Mouse (Mus musculus) right cerebral cortex, adult 18-20 months (tissue): ENCODE data around the gene Dpf3.

ENCODE experiments used
- DNase-seq: peaks from one replicate; pipeline ENCODE4 v3.0.0; 2022; ENCODE audit warnings: mixed read lengths

Dpf3 gene

DNA sequence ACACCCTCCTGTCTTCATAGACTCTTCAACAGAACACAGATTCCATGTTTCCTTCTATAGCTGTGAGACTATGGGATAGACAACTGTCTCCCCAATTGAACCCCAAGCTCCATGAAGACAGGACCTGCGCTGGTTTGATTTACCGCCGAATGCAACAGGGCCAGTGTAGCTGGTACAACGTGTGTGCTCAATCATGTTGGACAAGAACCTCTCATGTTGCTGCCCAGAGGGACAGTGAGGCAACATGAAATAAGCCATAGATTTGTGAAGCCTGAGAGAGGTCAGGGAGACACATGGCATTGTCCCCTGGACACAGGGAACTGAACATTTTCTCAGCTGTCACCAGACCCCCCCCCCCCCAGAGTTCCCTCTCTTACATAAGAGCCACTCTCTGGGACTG is 21.5 kb downstream of the Dpf3 start:
- DNase-seq: no peak

DNA sequence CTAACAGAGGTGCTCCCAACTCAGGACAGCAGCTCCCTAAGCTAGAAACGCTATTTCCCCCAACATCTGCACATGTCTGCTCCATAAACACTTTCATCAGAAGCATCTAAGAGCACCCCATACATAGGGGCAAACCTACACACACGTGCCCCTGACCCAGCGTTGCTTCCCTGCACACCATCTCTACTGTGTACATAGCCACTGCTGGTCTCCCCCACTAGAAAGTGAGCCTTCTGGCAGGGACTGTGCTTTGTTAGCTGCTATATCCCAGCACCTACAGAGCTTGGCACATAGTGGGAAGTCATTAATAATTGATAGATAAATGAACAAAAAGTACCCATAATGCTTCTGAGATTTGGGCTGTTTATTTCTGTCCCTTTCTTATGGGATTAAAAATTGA is 27.2 kb downstream of the Dpf3 start:
- DNase-seq: no peak

DNA sequence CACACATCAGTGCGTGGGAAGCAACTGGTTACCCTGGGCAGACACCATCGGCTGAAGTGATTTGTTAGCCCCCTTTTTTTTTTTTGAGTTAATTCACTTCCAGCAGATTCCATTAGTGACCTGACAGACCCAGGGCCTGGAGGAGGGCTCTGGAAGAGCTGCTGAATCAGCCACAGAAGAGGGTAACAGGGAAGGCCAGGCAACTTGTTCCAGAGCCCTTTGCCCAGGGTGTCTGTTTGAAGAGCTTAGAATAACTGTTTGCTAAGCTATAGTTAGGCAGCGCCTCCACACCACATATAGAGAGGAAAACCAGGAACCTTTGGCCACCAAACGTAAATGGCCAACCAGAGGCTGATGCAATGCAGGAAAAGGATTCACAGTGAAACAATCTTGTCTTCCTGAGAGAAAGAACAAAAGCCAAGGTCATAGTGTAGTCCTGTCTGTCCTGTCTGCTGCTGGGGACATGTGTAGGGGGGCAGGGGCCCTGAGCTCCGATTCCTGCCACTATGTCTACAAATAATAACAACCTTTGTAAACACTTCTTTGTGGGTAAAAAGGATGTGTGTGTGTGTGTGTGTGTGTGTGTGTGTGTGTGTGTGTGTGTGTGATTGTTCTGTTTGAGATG is 32.7 kb downstream of the Dpf3 start:
- DNase-seq: no peak

DNA sequence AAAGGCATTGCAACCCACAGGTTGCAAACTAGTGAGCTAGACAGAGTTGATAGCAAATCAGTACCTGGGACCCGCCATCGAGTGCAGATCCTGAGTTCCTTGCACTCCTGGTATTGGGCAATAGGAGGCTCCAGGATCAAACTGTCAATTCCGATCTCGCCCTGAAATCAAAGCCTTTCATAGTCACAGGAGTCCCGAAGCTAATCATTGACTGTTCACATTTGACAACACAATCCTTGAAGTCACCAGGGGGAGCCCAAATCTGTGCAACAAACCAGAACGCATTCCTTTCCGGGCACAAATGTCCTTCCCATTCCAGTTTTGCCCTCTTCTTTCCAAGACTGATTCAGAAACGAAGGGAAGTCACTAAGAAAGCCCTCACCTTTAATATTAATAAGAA is 35.7 kb downstream of the Dpf3 start:
- DNase-seq: no peak

DNA sequence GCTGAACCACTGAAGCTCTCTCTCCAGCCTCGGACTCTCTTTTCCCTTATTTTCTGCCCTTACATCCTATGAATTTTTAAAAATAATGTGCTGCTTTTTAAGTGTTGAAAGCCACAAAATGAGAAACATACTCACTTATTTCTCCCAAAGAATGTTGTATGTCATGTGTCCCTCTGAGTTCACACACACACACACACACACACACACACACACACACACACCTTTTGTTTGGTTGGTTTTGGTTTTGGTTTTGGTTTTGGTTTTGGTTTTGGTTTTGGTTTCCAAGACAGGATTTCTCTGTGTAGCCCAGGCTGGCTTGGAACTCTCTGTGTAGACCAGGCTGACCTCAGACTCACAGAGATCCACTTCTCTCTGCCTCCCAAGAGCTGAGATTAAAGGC is 37.0 kb downstream of the Dpf3 start:
- no peak for DNase-seq

DNA sequence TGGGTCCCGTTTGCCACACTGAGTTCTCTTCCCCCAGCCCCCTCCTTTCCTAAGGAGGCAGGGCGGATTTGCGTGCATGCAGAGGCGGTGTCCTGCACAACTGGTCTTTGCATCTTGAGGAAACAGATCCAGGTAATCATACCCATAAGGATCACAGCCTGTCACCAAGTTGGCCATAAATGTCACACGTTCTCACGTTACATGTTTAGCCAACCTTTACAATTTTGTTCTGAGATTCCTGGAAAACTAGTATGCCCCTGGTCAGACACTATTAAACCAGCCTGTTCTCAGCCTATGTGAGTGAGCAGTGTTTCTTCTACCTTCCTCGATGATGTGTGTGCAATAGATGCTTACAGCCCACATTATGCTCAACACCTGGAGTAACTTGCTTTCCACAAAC is 38.3 kb downstream of the Dpf3 start:
- no peak for DNase-seq

DNA sequence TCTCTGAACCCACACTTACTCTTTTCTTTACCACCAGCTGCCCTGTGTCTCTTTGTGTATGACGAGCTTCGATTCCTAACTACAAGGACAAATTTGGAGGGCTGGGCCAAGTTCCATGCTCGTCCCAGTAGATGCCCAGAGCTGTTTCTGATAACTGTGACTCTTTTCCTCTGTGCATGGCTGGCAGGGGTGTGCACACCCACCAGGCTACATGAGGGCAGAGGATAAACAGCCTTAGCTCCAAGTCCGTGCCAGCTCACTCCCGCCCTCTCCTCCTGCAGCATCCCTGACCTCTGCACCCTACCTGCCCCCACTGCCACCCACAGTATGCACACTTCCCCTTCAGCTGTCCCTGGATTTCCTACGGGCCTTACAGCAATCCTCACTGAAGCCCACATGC is 41.9 kb downstream of the Dpf3 start:
- no peak for DNase-seq

DNA sequence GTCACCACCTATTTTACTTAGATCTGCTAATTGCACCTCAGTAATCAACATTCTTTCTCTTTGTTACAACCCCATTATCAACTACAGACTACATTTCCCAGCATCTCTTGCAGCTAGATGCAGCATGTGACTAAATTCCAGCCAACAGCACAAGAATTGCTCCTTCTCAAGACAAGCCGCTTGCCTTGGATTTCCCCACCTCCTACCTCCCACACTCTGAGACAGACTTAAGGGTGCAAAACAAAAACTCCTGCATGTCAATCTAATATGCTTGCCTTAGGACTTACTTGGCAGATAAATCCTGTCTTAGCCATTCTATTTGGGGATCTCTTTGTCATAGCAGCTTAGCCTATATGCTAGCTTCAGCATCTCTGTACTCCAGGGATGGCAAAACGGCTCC is 43.1 kb downstream of the Dpf3 start:
- DNase-seq: peak; percentile 33

DNA sequence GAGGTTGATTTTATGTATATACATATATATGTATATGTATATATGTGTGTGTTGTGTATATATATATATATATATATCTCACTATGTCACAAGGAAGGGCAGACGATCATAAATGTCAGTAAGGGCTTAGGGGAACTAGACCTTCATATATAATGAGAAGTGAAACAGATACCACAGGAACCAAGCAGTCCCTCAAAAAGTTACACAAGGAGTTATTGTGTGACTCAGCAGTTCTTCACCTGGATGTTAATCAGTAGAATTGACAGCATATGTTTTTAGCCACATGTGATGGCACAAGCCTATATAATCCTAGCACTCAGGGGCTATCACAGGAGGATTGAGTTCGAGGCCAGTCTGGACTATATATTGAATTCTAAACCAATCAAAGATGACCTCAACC is 49.5 kb downstream of the Dpf3 start:
- no peak for DNase-seq

DNA sequence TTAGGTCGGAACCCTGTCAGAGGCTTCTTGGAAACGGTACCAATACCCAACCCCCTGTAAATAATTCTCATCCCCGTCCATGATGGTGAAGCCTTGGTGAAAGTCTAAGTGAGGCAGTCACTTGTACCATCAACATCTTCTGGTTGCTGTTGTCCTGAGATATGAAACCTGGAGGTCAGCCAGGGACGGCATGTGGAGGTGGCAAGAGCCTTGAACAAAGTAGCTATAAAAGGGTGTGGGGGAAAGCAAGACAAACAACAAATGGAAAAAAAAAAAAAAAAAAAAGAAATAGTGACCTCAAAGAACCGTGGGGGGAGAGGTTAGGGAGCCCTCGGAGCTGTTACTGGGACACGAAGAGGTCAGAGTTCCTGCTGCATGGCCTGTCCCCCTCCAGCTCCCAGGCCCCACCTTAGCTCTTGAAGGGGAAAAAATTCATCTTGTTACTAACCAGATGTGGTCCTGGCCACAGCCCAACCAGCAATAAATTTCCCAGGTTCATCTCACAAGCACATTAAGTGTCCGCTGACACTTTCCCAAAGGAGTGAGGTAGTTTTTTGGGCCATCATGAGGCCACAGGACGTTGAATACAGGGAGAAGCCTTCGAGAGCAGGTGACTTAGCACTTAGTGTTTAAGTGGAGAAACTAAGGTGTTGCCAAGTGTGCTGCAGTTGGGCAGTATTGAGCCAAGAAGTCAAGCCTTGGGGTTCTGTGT is 53.4 kb downstream of the Dpf3 start:
- no peak for DNase-seq

DNA sequence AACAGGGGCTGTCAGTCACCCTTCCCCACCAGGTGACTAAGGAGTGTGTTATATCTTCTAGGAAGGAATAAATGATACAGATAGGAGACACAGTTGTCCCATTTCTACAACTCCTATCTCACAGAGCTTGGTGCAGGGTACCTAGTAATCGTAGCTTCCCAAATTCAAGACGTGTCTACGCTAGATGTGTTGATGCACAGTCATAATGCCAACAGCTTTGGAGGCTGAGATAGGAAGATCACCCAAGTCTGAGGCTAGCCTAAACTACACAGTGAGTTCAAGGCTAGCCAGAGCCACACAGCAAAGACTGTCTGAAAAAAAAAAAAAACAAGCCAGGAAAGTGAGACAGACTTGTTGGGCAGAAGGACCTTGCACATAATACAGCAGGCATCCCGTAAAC is 54.1 kb downstream of the Dpf3 start:
- DNase-seq: no peak

DNA sequence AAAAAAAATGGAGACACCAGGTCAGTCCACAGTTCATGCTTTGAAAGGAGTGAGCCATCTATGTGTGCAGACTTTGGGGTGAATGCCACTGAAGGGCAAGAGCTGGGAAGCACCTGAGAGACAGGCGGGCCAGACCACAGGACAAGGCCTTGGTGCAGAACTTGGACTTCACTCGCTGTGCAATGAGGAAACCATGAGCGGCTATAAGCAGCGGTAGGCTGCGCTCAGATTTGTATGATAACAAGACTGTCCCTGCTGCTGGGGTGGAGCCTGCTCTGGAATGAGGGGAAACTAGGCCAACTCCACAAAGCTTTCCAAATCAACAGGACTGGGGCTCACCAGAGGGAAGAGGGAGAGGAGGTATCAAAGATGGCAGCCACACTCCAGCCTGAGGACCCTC is 57.3 kb downstream of the Dpf3 start:
- DNase-seq: no peak

DNA sequence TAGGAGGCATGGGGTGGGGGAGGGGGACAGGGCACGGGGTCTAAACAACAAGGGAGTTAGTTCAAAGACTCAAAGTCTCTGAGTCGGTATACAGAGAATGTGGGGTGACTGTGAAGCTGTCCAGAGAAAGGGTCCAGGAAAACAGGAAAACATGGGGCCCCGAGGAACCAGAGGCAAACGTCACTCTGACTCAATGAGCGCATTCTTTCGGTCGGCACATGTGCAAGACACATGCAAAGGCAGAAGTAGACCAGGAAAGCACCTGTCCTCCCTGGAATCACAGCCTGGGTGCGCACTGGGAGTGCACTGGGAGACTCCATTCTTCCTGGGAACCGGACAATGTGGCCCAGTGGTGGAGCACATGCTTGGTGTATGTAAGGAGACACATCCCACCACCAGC is 59.5 kb downstream of the Dpf3 start:
- no peak for DNase-seq

DNA sequence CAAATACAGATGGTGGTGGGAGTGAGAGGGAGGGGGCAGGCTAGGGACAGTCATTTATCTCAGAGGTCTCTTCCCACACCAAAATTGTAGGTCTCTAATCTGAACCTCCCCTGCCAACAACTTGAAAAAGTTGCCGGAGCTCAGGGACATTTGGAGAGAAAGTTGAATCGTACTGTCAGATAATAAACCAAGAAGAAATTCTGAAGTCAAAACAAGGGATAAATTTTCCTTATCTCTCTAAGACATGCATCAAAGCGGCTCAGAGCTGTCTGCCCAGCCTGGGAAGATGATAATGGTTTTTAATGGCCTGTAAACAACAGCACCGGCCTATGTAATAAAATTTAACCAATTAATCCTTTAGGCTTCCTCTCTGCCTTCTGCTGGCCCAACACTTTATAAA is 59.9 kb downstream of the Dpf3 start:
- DNase-seq: no peak

DNA sequence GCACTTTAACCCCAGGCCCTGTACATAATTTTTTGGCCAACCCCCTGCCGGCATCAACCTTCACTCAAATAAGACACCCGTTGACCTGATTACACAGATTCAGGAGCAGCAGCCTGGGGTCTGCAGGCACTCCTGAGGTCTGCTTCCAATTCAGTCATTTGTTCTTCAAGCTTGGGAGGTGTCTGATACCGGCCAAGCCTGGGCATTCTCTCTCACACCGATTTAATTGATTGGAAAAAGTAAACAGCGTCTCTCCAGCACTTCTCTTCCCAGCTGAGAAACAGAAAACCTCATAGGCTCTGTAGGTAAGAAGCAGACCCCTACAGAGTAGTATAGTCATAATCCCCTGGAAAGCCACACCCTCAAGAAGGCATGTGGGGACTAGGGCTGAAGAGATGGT is 61.2 kb downstream of the Dpf3 start:
- no peak for DNase-seq

DNA sequence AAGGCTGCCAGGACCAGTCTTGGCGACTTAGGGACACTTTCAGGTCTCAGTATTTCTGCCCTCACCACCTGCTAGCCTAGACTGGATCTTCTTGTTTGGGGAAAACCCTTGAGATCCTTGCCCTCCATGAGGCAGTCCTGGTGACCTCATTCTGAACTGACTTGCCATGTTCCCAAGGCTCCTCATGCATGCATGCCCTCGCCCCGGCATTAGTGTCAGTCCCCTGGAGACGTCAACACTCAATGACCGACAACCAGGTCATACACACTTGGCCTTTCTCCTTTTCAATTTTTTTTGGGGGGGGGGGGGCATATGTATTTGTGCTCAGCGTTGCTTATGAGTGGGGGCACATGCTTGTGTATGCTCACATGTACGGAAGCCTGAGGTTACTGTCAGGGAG is 61.8 kb downstream of the Dpf3 start:
- DNase-seq: no peak

DNA sequence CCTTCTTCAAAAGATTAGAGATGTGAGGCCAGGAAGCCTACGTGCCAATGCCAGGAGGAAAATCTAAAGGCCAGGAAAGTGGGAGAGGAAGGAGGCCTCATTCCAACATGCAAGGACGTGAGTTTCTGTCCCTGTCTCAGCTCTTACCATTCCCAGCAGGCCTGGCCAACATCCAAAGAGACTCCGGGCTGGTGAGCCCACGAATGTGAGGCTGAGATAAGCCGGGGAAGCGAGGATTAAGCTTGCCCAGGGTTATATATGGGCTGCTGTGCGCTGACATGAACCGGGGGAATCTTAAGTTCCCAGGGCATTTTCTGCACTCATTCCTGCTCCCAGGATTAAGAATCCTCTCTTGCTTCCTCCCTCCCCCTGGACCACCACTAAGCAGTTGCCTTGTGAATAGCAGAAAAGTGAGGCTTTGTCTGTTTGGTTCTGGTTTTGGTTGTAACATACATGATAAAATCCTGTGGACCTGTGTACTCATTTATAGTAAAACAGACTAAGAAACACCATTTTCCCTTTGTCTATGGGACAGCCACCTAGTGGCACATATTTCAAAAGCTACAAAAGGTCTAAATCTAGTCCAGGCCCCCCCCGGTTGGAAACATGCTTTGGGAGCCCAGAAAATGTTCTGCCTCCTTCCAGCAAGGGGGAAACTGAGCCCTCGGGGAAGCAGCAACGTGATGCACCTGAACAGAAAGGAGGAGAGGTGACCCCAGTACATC is 62.6 kb downstream of the Dpf3 start:
- DNase-seq: peak; percentile 9

DNA sequence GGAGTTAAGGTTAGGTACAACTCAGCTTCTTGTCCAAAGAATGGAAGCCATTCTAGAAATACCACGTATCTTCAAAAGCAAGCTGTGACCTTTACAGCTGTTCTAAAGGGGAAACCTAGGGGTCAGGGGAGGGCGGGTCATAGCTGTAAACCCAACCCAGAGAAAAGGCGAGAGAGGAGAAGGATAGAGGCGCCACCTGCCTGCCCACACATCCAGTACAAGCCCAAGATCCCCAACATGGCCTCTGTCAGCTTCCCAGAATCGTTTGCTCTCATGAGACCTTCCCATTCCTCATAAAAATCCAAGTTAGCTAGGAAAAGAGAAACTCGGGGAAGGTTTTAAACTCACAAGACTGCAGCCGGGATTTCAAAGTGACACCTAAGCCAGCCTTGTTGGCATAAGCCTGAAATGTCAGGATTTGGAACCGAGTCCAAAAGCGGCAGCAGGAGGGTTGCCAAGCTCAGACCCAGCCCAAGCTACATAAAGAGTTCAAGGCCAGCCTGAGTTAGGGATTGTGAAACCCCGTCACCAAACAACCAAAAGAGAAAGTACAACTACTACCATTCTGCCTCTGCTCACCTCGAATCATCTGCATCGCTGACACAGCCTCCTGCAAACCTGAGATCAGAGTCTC is 63.3 kb downstream of the Dpf3 start:
- DNase-seq: no peak

DNA sequence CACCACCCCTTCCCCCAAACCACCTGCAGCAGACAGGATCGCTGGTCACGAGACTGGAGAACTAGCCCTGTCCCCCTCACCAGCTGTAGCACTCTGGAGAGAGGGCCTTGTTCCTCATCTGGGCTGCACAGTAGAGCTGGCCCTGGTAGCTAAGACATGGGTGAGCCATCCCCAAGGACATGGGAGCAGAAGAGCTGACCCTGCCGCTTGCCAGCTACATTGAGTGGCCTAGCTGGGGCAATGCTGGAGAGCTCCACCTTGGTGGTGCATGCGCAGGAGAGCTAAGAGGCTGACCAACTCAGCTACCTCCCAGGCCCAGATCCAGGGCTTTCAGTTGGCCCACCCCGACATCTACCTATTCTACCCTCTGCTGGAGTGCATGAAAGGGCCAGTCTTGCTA is 67.2 kb downstream of the Dpf3 start:
- no peak for DNase-seq

DNA sequence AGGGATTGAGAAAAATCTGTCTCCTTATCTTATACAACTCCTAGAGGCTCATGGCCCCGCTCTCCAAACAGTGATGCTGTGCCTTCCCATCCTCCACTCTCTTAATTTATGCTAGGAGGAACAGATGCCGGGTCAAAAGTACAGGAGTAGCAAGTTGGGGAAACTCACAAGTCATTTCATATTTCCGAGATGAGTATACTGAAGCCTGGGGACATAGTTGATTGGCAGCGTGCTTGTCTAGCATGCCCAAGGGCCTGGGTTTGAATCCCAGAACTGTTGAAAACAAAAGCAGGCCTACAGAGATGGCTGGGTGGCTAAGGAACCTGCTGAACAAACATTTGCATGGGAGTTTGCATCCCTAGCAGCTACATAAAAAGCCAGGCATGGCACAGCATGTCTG is 72.3 kb downstream of the Dpf3 start:
- no peak for DNase-seq

DNA sequence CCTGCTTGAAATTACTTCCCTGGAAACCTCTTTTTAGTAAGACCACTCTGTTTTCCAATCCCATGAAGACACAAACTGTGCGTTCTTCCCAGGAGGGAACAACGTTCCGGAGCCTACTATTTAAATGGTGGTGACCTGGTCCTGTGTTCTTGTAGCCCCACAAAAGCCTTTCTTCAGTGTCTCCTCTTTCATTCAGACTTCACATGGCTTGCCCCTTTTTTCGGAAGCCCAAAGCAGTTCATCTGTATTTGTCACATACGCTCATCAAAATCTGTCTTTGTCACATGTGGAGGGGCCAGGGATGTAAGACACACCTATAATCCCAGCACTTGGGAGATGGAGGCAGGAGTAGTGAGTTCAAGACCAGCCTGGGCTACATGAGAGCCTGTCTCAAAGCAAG is 73.8 kb downstream of the Dpf3 start:
- no peak for DNase-seq

DNA sequence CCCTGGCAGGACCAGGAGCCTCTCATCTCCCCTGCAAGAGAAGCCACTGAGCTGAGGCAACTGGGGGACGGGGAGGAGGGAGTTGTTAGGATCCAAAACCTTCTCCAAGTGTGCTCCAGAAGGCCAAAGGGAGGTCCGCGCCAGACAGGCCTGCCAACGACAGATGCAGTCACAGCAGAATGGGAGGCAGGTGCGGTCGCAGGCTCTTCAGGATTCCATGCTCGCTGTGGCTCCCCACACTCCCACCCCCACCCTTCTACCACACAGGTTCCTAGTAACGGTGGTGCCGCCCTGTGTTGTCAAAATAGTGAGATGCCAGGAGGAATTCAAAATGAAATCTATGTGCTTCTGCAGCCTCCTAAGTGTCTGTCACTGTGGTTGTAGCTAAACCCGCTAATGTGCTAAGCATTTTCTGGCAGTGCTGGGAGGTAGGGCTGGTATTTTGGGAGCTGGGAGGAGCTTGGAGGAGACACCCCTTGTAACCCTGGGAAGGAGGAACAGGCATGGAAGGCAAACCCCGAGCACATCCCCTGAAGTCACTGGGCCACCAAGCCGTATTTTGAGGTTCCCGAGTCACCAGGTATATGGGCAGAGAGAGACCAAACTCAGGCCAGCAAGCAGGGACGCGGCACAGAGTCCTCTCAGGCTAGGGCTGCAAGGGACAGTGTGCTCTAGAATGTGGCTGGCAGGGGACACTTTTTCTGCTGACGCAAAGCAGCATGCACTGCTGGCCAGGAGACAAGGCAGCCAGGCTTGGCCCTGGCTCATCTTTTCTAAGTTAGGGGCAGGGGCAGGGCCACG is 75.6 kb downstream of the Dpf3 start:
- peak; percentile 49 for DNase-seq

DNA sequence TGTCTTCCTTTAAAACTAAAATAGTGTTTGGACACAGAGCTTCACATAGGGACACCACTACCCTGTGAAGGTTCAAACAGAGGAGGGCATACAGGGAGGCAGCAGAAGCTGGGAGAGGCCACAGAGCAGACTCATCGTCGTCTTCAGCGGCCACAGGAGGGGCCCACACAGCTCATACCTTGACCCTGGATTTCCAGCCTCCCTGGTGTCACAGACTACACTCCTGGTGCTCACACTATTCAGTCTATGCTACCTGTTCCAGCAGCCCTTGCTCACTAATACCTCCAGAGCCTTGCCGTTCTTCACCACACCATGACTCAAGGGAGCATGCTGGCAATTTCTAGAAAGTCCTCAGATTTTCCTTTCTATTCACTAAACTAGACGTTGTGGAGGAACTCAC is 76.5 kb downstream of the Dpf3 start:
- no peak for DNase-seq
